Mouse (Mus musculus): ENCODE measurements around the gene Steap2. TPM values are rescaled to one million over a fixed set of nuclear protein-coding genes. Genes with fewer than 3 reads are reported as not detected.
"Not testable (repeated sequence)": the region's sequence is repeated elsewhere in the genome, so short reads cannot be mapped to it uniquely, and the experiment has no call there.

Gene Steap2
- polyA plus RNA-seq, 1 experiment from 2014 or later: 7.7 TPM

DNA sequence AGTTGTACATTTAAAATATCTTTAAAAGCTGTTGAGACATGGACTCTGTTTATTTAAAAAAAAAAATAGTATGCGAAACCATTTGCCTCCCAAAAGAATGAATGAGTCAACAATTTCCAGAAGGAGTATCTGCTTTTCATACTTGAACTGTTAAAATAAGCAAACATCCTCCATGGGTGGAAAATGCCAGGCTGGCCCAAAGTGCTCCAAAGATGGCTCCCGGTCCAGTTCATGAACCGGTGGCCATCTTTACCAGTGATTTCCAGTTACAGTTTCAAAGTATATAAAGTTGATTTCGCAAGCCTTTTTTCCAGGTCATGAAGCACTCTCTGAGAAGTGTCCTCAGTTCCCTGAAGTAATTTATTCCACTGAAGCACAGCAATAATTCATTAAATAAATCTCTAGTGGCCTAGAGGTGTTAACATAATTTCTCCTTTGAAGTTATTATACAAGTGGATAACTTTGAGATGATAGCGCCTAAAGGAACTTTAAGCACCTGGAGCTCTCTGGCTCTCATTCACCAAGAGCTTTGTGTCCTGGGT is 1.1 kb upstream of the Steap2 start:
- 92% methylated on average over 5 of the region's 5 CpGs for WGBS
- ATAC-seq (ENCODE audit: insufficient number of reproducible peaks, insufficient read depth, low FRiP score, low TSS enrichment, low read depth): no peak

DNA sequence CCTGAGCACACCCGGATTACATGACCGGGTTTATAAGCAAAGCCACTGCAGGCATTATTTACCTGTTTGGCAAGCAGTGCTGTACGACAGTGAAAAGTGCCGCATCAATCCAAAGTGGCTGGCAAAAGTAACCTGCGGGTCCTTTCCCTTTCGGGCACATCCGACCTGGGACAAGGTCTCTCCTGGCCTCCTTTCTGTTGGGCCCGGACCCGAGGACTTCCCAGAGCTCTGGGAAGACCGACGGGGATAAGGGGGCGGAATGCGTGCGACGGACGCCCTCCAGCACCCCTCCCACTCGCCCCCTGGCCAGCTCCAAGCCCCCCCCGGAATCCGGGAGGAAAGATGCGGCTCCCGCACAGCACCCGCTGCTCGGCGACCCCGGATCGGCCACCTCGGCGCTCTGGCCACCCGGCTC is 830 bp downstream of the Steap2 start:
- peak overlapping the region; percentile 54; the same call in 1 of the 2 replicates for H3K27ac ChIP-seq
- peak overlapping the region; percentile 71 for H3K4me2 ChIP-seq
- under 1% methylated on average over 29 of the region's 29 CpGs for WGBS
- peak; percentile 80 for ATAC-seq (ENCODE audit: insufficient number of reproducible peaks, insufficient read depth, low FRiP score, low TSS enrichment, low read depth)
- H3K27me3 ChIP-seq: no peaks in the 10 kb centered on the region
- peak overlapping the region; percentile 87 for H3K9ac ChIP-seq (replicated peaks)
- H3K36me3 ChIP-seq: no peaks in the 10 kb centered on the region
- peaks cover 3% of the 10 kb centered on the region; the same call in 1 of the 2 replicates for H3K9me3 ChIP-seq
- peaks cover 5% of the 10 kb centered on the region; the same call in 1 of the 2 replicates for H3K4me1 ChIP-seq (replicated peaks)
- H3K4me3 ChIP-seq (replicated peaks): peak overlapping the region; percentile 69

More for the DNA sequence above, 1.1 kb upstream of the Steap2 start:
- H3K4me3 ChIP-seq (replicated peaks): no peak overlapping the region
- no peak overlapping the region for H3K9ac ChIP-seq (replicated peaks)
- peaks cover 5% of the 10 kb centered on the region; the same call in 1 of the 2 replicates for H3K4me1 ChIP-seq (replicated peaks)
- no peak overlapping the region for H3K27ac ChIP-seq
- H3K9me3 ChIP-seq: peaks cover 3% of the 10 kb centered on the region; the same call in 1 of the 2 replicates
- no peaks in the 10 kb centered on the region for H3K27me3 ChIP-seq
- no peaks in the 10 kb centered on the region for H3K36me3 ChIP-seq
- H3K4me2 ChIP-seq: no peak overlapping the region

DNA sequence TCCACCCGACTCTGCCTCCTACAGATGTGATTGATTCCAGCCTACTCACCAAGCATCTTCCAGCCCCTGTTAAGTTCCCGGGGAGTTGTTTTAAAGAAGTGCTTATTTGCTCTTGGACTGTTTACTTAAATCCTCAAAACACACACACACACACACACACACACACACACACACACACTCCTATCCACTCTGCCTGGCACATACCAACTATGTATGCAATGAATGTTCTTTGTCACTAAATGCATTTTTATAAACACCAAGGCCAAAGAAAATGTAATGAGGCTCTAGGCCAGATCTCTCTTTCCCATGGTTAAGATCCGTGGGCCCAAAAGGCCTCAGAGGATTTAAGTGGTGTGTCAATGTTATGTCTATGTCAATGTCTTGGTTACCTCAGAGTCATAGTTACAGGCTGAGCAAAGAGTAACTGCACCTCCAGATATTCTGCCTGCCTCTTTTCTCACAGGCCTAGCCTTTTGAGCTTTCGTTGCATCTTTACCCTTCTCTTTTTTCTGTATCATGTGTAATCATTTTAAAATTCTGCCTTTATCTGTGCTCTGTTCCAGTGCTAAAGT is 2.1 kb downstream of the Steap2 start:
- Histone ChIP-seq H3K9ac (replicated peaks) (no peak overlapping the region), H3K4me2 (no peak overlapping the region; the same call in 1 of the 2 replicates), H3K4me3 (replicated peaks) (no peak overlapping the region), H3K4me1 (replicated peaks) (peaks cover 5% of the 10 kb centered on the region; the same call in 1 of the 2 replicates), H3K27me3 (no peaks in the 10 kb centered on the region), H3K27ac (no peak overlapping the region), H3K9me3 (peaks cover 3% of the 10 kb centered on the region; the same call in 1 of the 2 replicates), H3K36me3 (no peaks in the 10 kb centered on the region)
- ATAC-seq (ENCODE audit: insufficient number of reproducible peaks, insufficient read depth, low FRiP score, low TSS enrichment, low read depth): no peak
- 51% methylated on average over 4 of the region's 4 CpGs for WGBS

DNA sequence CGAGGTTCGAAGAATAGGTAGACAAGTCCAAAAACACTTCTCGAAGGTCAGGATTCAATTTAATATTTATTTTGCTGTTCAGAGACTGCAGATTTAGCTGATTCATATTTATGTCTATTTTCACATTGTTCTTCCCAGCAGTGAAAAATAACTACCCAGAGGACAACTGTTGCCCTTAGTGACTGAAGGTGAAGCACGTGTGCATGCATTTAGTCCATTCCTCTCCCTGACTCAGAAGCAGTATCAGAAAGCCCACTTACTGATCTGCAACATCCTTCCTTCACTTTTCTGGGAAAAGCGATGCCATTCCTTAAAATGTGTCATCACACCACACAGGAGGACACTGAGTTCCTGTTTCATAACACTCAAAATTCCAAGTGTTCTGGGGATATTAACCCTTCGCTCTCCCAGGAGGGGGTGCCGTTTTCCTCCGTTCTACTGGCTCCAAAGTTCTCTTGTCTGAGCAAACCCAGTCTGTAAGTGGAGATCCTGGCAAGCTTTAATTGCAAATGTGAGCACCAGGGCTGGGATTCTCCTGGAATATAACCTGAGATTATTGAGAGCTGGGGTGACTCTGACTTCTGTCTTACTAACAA is 5.3 kb downstream of the Steap2 start:
- no peak for ATAC-seq (ENCODE audit: insufficient number of reproducible peaks, insufficient read depth, low FRiP score, low TSS enrichment, low read depth)
- WGBS: 68% methylated on average over 8 of the region's 8 CpGs

DNA sequence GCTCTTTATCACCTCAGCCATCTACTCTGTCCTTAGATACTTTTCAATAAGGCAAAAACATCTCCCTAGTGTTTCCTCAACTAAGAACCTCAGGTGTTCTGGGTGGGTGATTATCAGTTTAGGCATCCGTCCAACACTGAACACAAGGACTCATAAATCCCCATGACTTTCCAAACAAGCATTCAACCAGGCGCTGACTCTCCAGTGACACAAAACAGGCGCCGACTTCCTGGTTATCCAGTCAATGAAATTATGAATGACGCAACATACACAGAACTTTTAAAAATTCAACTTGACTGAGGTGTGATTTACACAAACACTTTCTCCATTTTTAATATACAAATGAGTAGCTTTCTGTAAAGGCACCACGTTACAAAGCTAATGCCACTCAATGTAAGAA is 6.2 kb downstream of the Steap2 start:
- no peak overlapping the region for H3K9ac ChIP-seq (replicated peaks)
- no peak overlapping the region for H3K4me2 ChIP-seq
- H3K9me3 ChIP-seq: no peaks in the 10 kb centered on the region
- no peak for ATAC-seq (ENCODE audit: insufficient number of reproducible peaks, insufficient read depth, low FRiP score, low TSS enrichment, low read depth)
- H3K36me3 ChIP-seq: no peaks in the 10 kb centered on the region
- H3K4me3 ChIP-seq (replicated peaks): no peak overlapping the region
- peaks cover 5% of the 10 kb centered on the region; the same call in 1 of the 2 replicates for H3K4me1 ChIP-seq (replicated peaks)
- 66% methylated on average over 6 of the region's 6 CpGs for WGBS
- no peaks in the 10 kb centered on the region for H3K27me3 ChIP-seq
- no peak overlapping the region for H3K27ac ChIP-seq

More for the DNA sequence above, 5.3 kb downstream of the Steap2 start:
- Histone ChIP-seq H3K27me3 (no peaks in the 10 kb centered on the region), H3K4me3 (replicated peaks) (no peak overlapping the region), H3K4me2 (no peak overlapping the region), H3K27ac (no peak overlapping the region), H3K36me3 (no peaks in the 10 kb centered on the region), H3K4me1 (replicated peaks) (peaks cover 5% of the 10 kb centered on the region; the same call in 1 of the 2 replicates), H3K9me3 (no peaks in the 10 kb centered on the region), H3K9ac (replicated peaks) (no peak overlapping the region)

DNA sequence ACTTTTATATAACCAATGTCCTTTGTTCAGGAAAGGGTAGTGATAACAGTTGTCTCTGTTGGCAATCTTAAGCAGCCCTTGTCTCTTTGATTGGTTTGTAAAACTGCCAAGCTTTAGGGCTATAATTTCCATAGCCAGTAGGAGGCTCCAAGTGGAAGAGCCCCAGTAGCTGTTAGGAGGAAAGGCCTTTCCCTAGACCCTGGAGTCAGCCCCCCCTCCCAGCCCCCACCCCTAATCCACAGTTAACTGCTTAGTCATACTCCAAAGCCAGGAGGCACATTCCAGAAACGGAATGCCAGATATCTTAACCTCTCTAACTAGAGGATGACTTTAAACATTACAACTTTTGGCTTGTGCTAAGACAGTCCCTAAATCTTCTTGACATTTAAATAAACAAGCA is 7.4 kb downstream of the Steap2 start:
- ATAC-seq (ENCODE audit: insufficient number of reproducible peaks, insufficient read depth, low FRiP score, low TSS enrichment, low read depth): peak; percentile 58; the same call in 1 of the 2 replicates
- 6% methylated on average over 1 of the region's 1 CpGs for WGBS

DNA sequence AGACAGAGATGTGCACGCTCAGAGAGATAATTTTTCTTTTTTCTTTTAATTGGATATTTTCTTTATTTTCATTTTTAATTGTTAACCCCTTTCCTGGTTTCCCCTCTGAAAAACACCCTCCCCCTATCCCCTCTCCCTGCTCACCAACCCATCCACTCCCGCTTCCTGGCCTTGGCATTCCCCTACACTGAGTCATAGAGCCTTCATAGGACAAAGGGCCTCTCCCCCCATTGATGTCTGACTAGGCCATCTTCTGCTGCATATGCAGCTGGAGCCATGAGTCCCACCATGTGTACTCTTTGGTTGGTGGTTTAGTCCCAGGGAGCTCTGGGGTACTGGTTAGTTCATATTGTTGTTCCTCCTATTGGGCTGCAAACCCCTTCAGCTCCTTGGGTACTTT is 9.4 kb downstream of the Steap2 start:
- not testable (repeated sequence) for H3K4me3 ChIP-seq (replicated peaks); H3K9me3 ChIP-seq; H3K27me3 ChIP-seq; H3K36me3 ChIP-seq; H3K4me2 ChIP-seq; ATAC-seq (ENCODE audit: insufficient number of reproducible peaks, insufficient read depth, low FRiP score, low TSS enrichment, low read depth); H3K4me1 ChIP-seq (replicated peaks); H3K27ac ChIP-seq; H3K9ac ChIP-seq (replicated peaks)
- WGBS: 88% methylated on average over 2 of the region's 2 CpGs

More for the DNA sequence above, 7.4 kb downstream of the Steap2 start:
- H3K9ac ChIP-seq (replicated peaks): no peak overlapping the region
- H3K4me1 ChIP-seq (replicated peaks): no peaks in the 10 kb centered on the region
- no peak overlapping the region for H3K27ac ChIP-seq
- no peak overlapping the region for H3K4me3 ChIP-seq (replicated peaks)
- no peaks in the 10 kb centered on the region for H3K9me3 ChIP-seq
- H3K27me3 ChIP-seq: no peaks in the 10 kb centered on the region
- no peaks in the 10 kb centered on the region for H3K36me3 ChIP-seq
- no peak overlapping the region for H3K4me2 ChIP-seq

DNA sequence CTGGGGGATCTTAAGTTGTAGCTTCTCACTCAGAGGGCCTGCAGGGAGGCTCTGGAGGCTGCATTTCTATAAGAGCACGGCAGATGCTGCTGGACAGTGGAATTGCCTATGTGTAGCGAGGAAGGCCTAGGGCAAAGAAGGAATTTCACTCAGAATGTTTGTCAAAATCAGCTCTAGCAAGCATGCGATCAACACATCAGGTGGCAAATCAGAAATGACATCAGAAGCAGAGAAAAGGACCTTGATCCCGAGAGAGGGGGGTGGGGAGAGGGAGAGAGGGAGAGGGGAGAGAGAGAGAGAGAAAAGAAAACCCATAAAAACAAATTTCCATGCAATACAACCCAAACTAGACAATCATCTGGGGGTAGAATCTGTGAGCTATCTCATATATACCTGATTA is 11.1 kb downstream of the Steap2 start:
- Histone ChIP-seq H3K36me3 (no peaks in the 10 kb centered on the region), H3K4me1 (replicated peaks) (no peaks in the 10 kb centered on the region), H3K27ac (no peak overlapping the region), H3K9ac (replicated peaks) (no peak overlapping the region), H3K4me3 (replicated peaks) (no peak overlapping the region), H3K27me3 (no peaks in the 10 kb centered on the region), H3K4me2 (no peak overlapping the region), H3K9me3 (no peaks in the 10 kb centered on the region)
- 75% methylated on average over 4 of the region's 4 CpGs for WGBS
- no peak for ATAC-seq (ENCODE audit: insufficient number of reproducible peaks, insufficient read depth, low FRiP score, low TSS enrichment, low read depth)

DNA sequence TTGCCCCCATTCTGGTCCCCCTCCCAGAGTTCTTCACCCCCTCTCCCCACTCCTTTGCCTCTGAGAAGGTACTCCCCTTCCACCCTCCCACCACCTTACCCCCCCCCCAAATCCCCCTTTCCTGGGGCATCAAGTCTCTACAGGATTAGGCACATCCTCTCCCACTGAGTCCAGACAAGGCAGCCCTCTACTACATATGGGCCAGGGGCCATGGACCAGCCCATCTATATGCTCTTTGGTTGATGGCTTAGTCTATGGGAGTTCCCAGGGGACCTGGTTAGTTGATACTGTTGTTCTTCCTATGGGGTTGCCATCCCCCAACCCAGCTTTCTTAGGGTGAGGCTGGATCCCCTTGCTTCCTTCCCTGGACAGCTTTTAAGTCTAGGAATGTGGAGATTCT is 14.9 kb downstream of the Steap2 start:
- H3K4me3 ChIP-seq (replicated peaks): no peak overlapping the region
- H3K27ac ChIP-seq: no peak overlapping the region
- H3K4me2 ChIP-seq: no peak overlapping the region
- H3K36me3 ChIP-seq: peaks cover 17% of the 10 kb centered on the region
- ATAC-seq (ENCODE audit: insufficient number of reproducible peaks, insufficient read depth, low FRiP score, low TSS enrichment, low read depth): no peak
- no peaks in the 10 kb centered on the region for H3K4me1 ChIP-seq (replicated peaks)
- H3K27me3 ChIP-seq: no peaks in the 10 kb centered on the region
- H3K9me3 ChIP-seq: no peaks in the 10 kb centered on the region
- H3K9ac ChIP-seq (replicated peaks): no peak overlapping the region

DNA sequence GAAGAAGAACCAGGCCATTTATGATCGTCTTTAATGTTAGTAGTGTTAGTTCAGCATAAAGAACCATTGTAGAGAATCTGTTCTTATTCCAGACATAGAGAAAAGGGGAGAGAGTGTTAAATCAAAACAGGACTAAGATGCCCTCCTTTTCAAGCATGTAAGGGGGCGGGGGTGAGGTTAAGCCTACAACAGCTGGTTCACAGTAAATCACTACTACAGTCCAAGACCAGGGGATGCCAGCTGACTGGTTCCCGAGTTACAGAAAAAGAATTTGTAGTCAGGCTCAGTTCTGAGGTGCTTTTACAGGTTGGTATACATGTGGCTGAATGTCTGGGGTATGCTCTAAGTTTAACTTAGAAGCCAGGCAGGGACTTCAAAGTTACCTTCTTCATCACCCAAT is 18.3 kb downstream of the Steap2 start:
- Histone ChIP-seq H3K27ac (no peak overlapping the region), H3K9me3 (no peaks in the 10 kb centered on the region), H3K36me3 (peaks cover 36% of the 10 kb centered on the region), H3K27me3 (no peaks in the 10 kb centered on the region), H3K4me3 (replicated peaks) (no peak overlapping the region), H3K4me1 (replicated peaks) (no peaks in the 10 kb centered on the region), H3K9ac (replicated peaks) (no peak overlapping the region), H3K4me2 (no peak overlapping the region)
- 78% methylated on average over 3 of the region's 3 CpGs for WGBS
- ATAC-seq (ENCODE audit: insufficient number of reproducible peaks, insufficient read depth, low FRiP score, low TSS enrichment, low read depth): no peak

DNA sequence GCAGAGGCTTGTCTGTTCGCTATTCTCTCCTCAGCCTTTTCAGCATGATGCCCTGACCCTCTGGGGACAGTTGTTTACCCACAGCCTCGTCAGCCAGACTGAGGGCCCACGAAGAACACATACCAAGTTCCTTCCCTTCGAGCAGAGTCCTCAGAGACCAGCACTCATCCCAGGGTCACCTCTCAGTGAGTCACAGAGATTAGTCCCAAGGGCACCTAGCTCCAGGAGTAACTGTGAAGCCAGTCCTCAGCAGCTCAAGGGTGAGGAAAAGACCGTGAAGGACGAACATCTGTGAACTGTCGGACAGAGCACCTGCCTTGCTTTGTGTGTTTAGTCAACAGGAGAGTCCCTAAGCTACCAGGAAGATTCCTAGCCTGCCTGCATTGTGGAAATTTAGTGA is 25.5 kb downstream of the Steap2 start:
- H3K36me3 ChIP-seq: peaks cover 29% of the 10 kb centered on the region
- ATAC-seq (ENCODE audit: insufficient number of reproducible peaks, insufficient read depth, low FRiP score, low TSS enrichment, low read depth): no peak
- no peak overlapping the region for H3K4me2 ChIP-seq
- no peak overlapping the region for H3K27ac ChIP-seq
- peaks cover 5% of the 10 kb centered on the region; the same call in 1 of the 2 replicates for H3K4me1 ChIP-seq (replicated peaks)
- H3K9me3 ChIP-seq: no peaks in the 10 kb centered on the region
- WGBS: 80% methylated on average over 7 of the region's 7 CpGs
- no peak overlapping the region for H3K9ac ChIP-seq (replicated peaks)
- no peaks in the 10 kb centered on the region for H3K27me3 ChIP-seq
- no peak overlapping the region for H3K4me3 ChIP-seq (replicated peaks)
